Mouse (Mus musculus) gonadal fat pad, adult 2 months (tissue): ENCODE measurements around the gene Fbxl12. TPM values are rescaled to one million over a fixed set of nuclear protein-coding genes. Genes with fewer than 3 reads are reported as not detected.
A peak's percentile ranks its signal among the peaks of the same experiment; 100 is the strongest.
"Not testable (repeated sequence)": the region's sequence is repeated elsewhere in the genome, so short reads cannot be mapped to it uniquely, and the experiment has no call there.

Experiments used
- DNase-seq: peaks from one replicate; pipeline ENCODE4 v3.0.0-alpha.2; 2012; ENCODE audit warnings: low read depth
- polyA plus RNA-seq: library from polyadenylated mRNA; depleted of rRNA; stranded (reverse); fragments of >200 nt; gene quantifications from 2 replicates; pipeline ENCODE4 v1.2.3, GENCODE M21; 2012

Gene Fbxl12
- polyA plus RNA-seq, 1 experiment = 28.5 TPM

DNA sequence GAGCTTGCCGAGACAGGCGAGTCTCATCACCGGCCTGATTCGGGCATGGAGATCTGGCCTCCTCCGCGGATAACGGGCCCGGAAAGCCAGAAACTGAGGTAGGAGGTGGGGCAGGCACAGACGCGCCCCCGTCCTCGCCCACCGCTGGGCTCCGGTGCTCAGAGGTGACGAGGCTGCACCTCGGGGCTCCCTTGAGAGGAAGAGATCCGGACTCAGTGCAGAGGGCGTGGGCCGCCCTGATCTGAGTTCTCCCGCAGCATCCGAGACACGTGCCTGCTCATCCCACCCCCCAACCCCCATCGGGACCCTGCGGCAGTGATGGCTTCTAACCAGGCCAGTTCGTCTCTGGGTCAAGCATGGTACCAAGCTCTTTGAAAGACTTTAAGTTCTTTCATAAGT, 7.7 kb upstream of the Fbxl12 start:
- DNase-seq = no peak

DNA sequence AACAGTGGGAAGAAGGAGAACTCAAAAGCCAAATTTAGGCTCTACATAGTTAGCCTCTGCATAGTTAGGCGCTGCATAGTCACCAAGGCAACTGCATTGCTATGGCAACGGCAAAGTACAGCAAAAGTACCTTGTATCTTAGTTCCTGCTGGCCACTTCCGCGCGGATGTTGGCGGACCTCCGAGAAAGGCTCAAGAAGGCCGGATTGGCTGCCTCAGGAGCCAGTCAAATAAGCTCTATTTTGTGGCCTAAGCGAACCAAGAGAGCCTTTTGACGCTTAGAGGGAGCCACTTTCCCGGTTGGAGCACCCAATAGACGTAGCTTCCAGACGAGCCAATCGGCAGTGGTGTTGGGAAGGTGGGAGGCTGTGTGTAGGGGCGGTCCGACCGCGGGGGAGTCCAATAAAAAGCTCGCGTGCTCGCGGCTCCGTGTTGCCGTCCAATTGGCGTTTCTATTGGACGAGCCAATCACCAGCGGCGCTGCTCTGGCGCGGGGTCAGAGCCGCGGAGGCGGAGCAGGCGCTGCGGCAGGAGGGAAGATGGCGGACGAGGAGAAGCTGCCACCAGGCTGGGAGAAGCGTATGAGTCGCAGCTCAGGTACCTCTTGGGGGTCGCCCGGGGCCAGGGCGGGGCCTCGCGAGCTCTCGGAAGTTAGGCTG, 7.2 kb upstream of the Fbxl12 start, which contains the start of gene Pin1:
TSS of gene Pin1 (plus strand) at position 494 of the 658 bp plus-strand sequence.
- DNase-seq = peak; percentile 90

GRCm38 (mm10) chr9:20645121-20645520, 554 bp upstream of the Fbxl12 start:
- no peak for DNase-seq

GRCm38 (mm10) chr9:20643781-20644180, 786 bp downstream of the Fbxl12 start:
- no peak for DNase-seq

DNA sequence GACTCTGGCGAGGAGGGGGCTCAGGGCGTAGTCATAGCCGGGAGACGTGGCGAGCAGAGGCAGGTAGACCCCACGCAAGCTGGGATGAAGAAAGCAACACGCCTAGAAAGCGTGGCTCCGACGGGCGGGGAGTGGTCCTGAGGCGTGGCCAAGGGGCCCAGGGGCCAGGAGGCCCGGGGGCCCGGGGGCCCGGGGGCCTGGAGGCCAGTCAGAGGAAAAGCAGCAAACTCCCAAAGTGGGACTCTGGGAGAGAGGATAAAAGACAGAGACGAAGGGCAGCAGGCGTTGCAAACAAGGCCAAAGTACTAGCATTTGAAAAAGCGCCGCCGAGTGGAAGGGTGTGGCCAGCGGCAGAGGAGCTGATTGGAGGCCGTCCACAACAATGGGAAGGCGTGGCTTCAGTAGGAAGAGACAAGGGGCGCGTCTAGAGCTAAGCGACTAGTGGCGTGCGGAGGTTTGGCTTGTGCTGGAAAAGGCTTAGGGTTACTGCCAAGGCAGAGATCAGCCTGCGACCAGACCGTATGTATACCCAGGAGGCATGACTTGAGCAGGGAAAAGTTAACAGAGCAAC, 1.6 kb downstream of the Fbxl12 start:
- peak; percentile 56 for DNase-seq

- no peak for DNase-seq
These were observed 2.3 kb downstream of the Fbxl12 start, which contains the start of gene Ubl5 for GRCm38 (mm10) chr9:20642101-20642895. Gene Ubl5, plus strand, starts transcription at chr9:20642878.

- DNase-seq = no peak
These were observed 3.1 kb downstream of the Fbxl12 start for GRCm38 (mm10) chr9:20641501-20641900.

DNA sequence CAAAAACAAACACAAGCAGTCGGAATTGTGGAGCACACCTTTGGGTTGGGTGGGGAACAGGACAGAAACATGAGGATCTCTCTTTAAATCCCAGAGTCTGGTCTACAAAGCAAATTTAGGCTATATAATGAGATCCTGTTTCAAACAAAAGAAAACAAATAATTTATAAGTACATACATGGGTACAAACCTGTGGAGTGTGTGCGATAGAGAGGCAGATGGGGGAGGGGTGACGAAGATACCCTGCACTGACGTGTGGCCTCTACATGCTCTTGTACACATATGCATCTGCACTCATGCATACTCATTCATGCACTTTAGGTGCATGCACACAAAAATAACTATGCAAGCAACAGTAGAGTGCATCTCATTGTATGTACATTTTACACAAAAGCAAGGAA, 5.1 kb downstream of the Fbxl12 start:
- no peak for DNase-seq

DNA sequence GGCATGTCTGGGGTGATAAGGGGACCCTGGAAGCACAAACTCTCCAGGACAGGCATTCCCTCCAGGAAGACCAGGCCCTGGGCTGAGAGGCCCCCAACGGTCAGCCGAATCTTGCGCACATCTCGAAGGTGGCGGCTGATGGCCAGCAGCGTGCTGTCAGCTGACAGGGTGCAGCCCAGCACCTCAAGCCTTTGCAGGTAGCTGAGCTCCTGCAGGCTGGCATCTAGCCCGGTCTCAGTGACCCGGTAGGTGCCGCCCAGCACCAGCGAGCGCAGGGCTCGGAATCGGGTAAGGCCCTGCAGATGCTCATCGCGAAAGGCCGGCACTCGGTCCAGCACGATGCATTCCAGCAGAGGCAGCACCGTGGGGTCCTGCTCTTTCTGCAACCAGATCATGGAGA, 6.0 kb downstream of the Fbxl12 start:
- DNase-seq = no peak

- DNase-seq = no peak
These were observed 7.8 kb downstream of the Fbxl12 start for GRCm38 (mm10) chr9:20636790-20637189.

DNA sequence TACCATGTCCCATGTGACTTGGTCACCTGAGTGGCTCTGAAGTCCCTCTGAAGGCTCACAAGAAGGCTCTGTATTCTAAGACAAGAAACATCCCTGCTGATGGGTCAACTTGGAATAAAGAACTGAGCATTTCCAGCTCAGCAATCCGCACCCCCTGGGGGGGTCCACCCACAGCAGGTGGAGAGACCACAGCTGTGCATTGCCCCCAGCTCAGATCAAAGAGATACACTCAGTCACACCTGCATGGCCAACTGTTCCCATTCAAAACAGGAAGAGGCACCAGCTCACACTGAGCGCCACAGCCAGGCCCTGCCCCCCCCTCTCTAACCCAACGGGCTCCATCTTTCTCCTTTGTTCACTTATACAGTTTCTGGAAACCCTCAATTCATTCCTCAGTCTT, 8.3 kb downstream of the Fbxl12 start:
- no peak for DNase-seq

DNA sequence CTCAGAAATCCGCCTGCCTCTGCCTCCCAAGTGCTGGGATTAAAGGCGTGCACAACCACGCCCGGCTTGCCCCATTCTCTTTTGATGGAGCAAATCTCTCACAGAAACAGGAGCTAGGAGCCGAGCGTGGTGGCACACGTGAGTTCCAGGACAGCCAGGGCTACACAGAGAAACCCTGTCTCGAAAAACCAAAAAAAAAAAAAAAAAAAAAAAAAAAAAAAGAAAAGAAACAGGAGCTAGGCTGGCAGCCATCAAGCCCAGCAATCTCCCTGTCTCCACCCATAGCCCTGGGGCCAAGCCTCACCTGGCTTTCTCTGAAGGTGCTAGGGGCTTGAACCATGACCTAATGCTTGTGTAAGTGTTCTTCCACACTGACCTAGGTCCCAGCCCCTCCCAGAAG, 8.9 kb downstream of the Fbxl12 start:
- not testable (repeated sequence) for DNase-seq

GRCm38 (mm10) chr9:20631332-20631731, 13.2 kb downstream of the Fbxl12 start:
- DNase-seq = no peak

DNA sequence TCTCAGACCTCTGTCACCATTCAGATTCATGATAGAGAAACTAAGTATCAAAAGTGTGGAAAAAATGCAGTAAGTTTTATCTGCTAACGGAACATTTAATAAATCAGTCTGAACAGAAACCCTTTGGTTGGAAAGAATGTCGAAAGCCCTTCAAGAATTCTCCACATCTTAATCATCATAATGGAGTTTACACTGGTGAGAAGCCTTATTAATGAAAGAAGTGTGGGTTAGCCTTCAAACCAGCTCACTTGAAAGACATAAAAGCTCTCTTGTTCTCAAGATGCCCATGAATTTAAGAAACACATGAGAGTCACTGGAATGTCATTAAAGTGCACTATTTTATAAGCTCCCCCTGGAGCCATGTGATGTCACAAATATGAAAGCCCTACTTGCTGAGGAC, 27.9 kb downstream of the Fbxl12 start:
- no peak for DNase-seq

- no peak for DNase-seq
These were observed 32.6 kb downstream of the Fbxl12 start for GRCm38 (mm10) chr9:20611976-20612375.

GRCm38 (mm10) chr9:20609831-20610464, 34.6 kb downstream of the Fbxl12 start:
- no peak for DNase-seq

- DNase-seq = peak; percentile 65
These were observed 37.2 kb downstream of the Fbxl12 start for GRCm38 (mm10) chr9:20607100-20607974.

- DNase-seq = no peak
These were observed 38.3 kb downstream of the Fbxl12 start for GRCm38 (mm10) chr9:20606269-20606668.

DNA sequence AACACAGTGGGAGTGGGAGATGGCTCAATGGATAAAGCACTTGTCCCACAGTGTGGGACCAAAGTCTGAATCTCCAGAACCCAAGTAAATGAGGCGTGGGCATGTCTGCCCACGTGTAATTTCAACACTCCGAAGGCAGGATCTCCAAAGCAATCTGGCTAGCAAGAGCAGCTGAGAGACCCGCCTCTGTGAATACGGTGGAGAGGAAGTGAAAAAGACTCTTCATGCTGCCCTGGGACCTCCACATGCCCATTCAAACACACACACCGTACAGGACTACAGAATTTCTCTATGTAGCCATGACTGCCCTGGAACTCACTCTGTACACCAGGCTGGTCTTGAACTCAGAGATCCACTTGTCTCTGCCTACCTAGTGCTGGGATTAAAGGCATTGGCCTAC, 43.3 kb downstream of the Fbxl12 start:
- no peak for DNase-seq

DNA sequence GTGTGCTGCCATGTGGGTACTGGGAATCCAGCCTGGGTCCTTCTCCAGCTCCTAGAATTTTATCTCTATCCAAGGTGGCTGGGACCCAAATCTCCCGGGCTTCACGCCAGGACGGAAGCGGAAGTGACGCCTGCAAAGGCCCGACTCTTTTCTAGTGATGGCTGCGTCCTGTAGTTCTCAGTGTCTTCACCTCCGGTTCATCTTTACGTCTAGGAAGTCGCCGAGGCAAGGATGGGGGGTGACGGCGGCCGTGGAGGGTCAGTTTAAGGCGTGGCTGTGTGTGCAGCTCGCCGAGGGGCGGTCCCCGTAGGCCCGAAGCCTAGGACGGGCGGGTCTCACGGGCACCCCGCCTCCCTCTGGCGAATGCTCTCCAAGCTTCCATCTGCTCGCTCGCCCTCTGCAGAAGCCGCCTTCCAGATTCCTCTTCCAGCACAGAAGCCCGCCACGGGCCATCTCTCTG, 63.4 kb downstream of the Fbxl12 start, which contains the start of gene Zfp846:
TSS of gene Zfp846 (plus strand) at position 117 of the 460 bp plus-strand sequence.
- peak; percentile 57 for DNase-seq

GRCm38 (mm10) chr9:20576591-20576990, 68.0 kb downstream of the Fbxl12 start:
- DNase-seq = no peak
